Mouse (Mus musculus) hindbrain, embryonic 11.5 days (tissue): Measurements from ENCODE around the gene Apba2. TPM values are rescaled to one million over a fixed set of nuclear protein-coding genes. Genes with fewer than 3 reads are reported as not detected.
A peak's percentile ranks its signal among the peaks of the same experiment; 100 is the strongest.

Experiments
- ATAC-seq: fragments of 200-750 bp; cut with Nextera tagmentation; 2 replicates; pipeline ENCODE4 v1.8.0; 2017; ENCODE audit warnings: mild to moderate bottlenecking, moderate TSS enrichment, moderate library complexity; ENCODE audit not compliant: low FRiP score
- DNase-seq: peaks from one replicate; pipeline ENCODE4 v3.0.0-alpha.2; 2015; ENCODE audit warnings: low spot score
- H3K27ac ChIP-seq: fragments of 300-500 bp; sonication (generic); 2 replicates; pipeline ENCODE4 v1.5.1; 2014; ENCODE audit warnings: mild to moderate bottlenecking, low read depth, low read length
- H3K27me3 ChIP-seq: fragments of 300-500 bp; sonication (generic); 2 replicates; pipeline ENCODE4 v1.6.1; 2014; ENCODE audit warnings: mild to moderate bottlenecking, low read length, moderate library complexity, mixed read lengths; ENCODE audit not compliant: control insufficient read depth, insufficient read depth
- H3K36me3 ChIP-seq: fragments of 300-500 bp; sonication (generic); 2 replicates; pipeline ENCODE4 v1.6.1; 2014; ENCODE audit warnings: mild to moderate bottlenecking, low read length, moderate library complexity, mixed read lengths; ENCODE audit not compliant: control insufficient read depth, insufficient read depth
- H3K4me1 ChIP-seq: fragments of 300-500 bp; sonication (generic); replicated peaks from 2 replicates; pipeline ENCODE4 v1.6.1; 2014; ENCODE audit warnings: low read length, mixed read lengths; ENCODE audit not compliant: control insufficient read depth, insufficient read depth
- H3K4me2 ChIP-seq: fragments of 300-500 bp; sonication (generic); replicated peaks from 2 replicates; pipeline ENCODE4 v1.6.1; 2014; ENCODE audit warnings: mild to moderate bottlenecking, low read depth, low read length
- H3K4me3 ChIP-seq: fragments of 300-500 bp; sonication (generic); 2 replicates; pipeline ENCODE4 v1.5.1; 2014; ENCODE audit warnings: low read depth, low read length
- H3K9ac ChIP-seq: fragments of 300-500 bp; sonication (generic); 2 replicates; pipeline ENCODE4 v1.6.1; 2014; ENCODE audit warnings: low read depth, low read length
- H3K9me3 ChIP-seq: fragments of 300-500 bp; sonication (generic); 2 replicates; pipeline ENCODE4 v1.6.1; 2016; ENCODE audit warnings: low read length; ENCODE audit not compliant: control insufficient read depth
- WGBS: fragments of 180-500 bp; shearing (Covaris S2); extraction: QIAGEN DNeasy Blood & Tissue Kit; methylation state at CpG from one replicate; pipeline ENCODE4 v1.1.7; 2014; 5-methylcytosine and 5-hydroxymethylcytosine counted together
- polyA plus RNA-seq: library from polyadenylated mRNA; unstranded; fragments of >200 nt; fragmentation: Nextera tagmentation; extraction: Ambion mirVana; gene quantifications from 2 replicates; pipeline ENCODE4 v1.2.1, GENCODE M21; 2014

The Apba2 gene
- polyA plus RNA-seq, 1 experiment from 2014 or later: 67.0 TPM

DNA sequence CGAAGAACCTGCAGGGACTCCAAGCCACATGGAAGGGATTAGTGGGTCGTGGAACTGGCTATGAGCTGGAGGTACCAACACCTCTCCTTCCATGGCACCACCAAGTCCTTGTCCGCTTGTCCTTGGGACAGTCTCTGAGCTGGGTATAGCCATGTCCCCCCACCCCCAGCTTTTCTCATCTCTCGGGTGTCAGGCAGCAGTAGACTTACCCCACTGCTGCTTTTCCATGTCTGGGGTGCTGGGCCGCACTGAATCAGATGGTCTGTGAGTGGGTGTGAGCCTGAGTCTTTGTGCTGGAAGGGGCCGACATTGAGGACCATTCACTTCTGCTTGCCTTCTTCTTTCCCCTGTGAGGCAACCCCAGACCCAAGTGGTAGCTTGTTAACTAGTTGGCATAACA is 2.1 kb downstream of the Apba2 start:
- no peak for ATAC-seq
- no peak for DNase-seq

DNA sequence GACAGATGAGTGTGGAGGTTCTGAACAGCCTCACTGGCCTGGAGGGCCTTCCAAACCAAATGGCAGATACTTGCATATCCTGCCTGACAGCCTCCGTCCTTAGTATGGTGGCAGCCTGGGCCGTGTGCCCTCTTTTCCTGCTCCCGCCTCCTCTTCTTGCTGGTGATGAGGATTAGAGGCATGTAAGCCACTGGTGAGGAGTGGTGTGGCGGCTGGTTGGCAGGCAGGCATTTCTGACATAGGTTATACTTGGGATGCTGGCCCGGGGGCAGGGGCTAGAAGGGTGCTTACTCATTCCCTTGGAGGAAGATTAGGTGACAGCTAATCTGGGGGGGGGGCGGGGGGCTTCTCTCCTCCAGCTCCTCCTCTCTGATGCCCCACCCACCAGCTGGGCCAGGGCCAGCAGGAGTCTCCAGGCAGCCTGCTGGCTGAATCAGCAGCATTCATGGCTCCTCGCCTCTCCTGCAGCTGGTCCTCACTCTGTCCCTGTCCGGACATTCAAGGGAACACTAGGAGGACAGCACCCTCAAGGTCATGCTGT is 3.3 kb downstream of the Apba2 start:
- Histone ChIP-seq H3K27ac (no peak overlapping the region), H3K4me3 (no peak overlapping the region), H3K36me3 (no peaks in the 10 kb centered on the region), H3K9me3 (no peaks in the 10 kb centered on the region), H3K4me2 (no peak overlapping the region; the same call in 1 of the 2 replicates), H3K27me3 (peaks cover 3% of the 10 kb centered on the region; the same call in 1 of the 2 replicates), H3K9ac (no peak overlapping the region), H3K4me1 (no peaks in the 10 kb centered on the region)
- DNase-seq: peak; percentile 33
- no peak for ATAC-seq
- WGBS: 32% methylated on average over 7 of the region's 8 CpGs

More for the DNA sequence above, 2.1 kb downstream of the Apba2 start:
- H3K4me2 ChIP-seq: peak overlapping the region; percentile 58
- H3K27me3 ChIP-seq: peaks cover 3% of the 10 kb centered on the region; the same call in 1 of the 2 replicates
- no peaks in the 10 kb centered on the region for H3K36me3 ChIP-seq
- no peak overlapping the region for H3K27ac ChIP-seq
- H3K4me1 ChIP-seq: no peaks in the 10 kb centered on the region
- no peaks in the 10 kb centered on the region for H3K9me3 ChIP-seq
- H3K4me3 ChIP-seq: peak overlapping the region; percentile 77
- WGBS: 67% methylated on average over 6 of the region's 6 CpGs
- peak overlapping the region; percentile 36; the same call in 1 of the 2 replicates for H3K9ac ChIP-seq

GRCm38 (mm10) chr7:64505571-64505970 is 4.1 kb downstream of the Apba2 start:
- H3K4me2 ChIP-seq: no peak overlapping the region
- DNase-seq: no peak
- no peaks in the 10 kb centered on the region for H3K4me1 ChIP-seq
- H3K27ac ChIP-seq: no peak overlapping the region
- no peaks in the 10 kb centered on the region for H3K36me3 ChIP-seq
- 94% methylated on average over 3 of the region's 3 CpGs for WGBS
- H3K9me3 ChIP-seq: no peaks in the 10 kb centered on the region
- no peak overlapping the region for H3K9ac ChIP-seq
- peaks cover 3% of the 10 kb centered on the region; the same call in 1 of the 2 replicates for H3K27me3 ChIP-seq
- no peak for ATAC-seq
- H3K4me3 ChIP-seq: no peak overlapping the region

DNA sequence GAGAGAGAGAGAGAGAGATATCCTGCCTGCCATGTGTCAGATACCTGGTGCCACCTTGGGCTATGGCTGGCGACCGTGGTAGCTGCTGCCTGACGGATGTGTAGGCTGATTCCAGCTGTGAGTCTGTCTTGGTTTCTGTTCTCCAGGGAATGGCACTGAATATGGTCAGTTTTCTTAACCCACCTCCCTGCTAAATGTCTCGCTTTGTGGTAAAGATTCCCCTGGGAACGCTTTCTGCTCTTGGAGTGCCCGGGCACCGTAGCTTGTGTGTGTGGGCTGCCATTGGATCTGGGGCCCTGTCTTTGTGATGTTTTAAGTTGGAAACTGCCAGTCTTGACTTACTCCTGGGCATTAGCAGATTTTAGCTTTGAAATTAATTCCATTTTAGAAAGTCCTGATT is 7.3 kb downstream of the Apba2 start:
- DNase-seq (no peak), ATAC-seq (no peak)
- H3K4me1 ChIP-seq: no peaks in the 10 kb centered on the region
- H3K4me2 ChIP-seq: no peak overlapping the region
- no peak overlapping the region for H3K27ac ChIP-seq
- H3K36me3 ChIP-seq: no peaks in the 10 kb centered on the region
- no peaks in the 10 kb centered on the region for H3K27me3 ChIP-seq
- 76% methylated on average over 7 of the region's 7 CpGs for WGBS
- H3K9me3 ChIP-seq: no peaks in the 10 kb centered on the region
- no peak overlapping the region for H3K4me3 ChIP-seq
- H3K9ac ChIP-seq: no peak overlapping the region

- Histone ChIP-seq H3K4me1 (no peaks in the 10 kb centered on the region), H3K9me3 (no peaks in the 10 kb centered on the region), H3K36me3 (no peaks in the 10 kb centered on the region), H3K27ac (no peak overlapping the region), H3K27me3 (no peaks in the 10 kb centered on the region), H3K4me3 (no peak overlapping the region), H3K9ac (no peak overlapping the region), H3K4me2 (no peak overlapping the region)
- DNase-seq: no peak
- ATAC-seq: no peak
- WGBS: 84% methylated on average over 2 of the region's 2 CpGs
These were observed 8.4 kb downstream of the Apba2 start for GRCm38 (mm10) chr7:64509911-64510310.

- DNase-seq (no peak), ATAC-seq (no peak)
- H3K27me3 ChIP-seq: no peaks in the 10 kb centered on the region
- H3K4me2 ChIP-seq: no peak overlapping the region
- WGBS: 88% methylated on average over 8 of the region's 8 CpGs
- no peaks in the 10 kb centered on the region for H3K4me1 ChIP-seq
- H3K36me3 ChIP-seq: no peaks in the 10 kb centered on the region
- H3K27ac ChIP-seq: no peak overlapping the region
- H3K4me3 ChIP-seq: no peak overlapping the region
- H3K9me3 ChIP-seq: no peaks in the 10 kb centered on the region
- H3K9ac ChIP-seq: no peak overlapping the region
These were observed 9.2 kb downstream of the Apba2 start for GRCm38 (mm10) chr7:64510526-64511210.

DNA sequence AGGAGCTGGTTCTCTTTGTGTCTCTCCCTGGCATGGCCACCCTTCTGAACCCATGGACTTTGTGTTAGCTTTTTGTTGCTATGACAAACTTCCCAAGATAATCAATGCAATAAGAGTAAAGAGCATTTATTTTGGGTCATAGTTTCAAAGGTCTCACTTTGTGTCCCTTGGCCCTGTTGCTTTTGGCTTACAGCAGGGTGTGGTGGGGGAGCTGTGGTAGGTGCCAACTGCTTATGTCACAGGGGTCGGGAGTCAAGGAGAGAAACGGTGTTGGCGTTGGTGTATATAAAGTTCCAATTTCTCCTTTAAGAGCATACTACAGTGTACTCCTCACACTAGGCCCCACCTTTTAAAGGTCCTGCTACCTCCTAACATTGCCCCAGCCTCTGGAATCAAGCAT is 12.1 kb downstream of the Apba2 start:
- Histone ChIP-seq H3K36me3 (no peaks in the 10 kb centered on the region), H3K27ac (no peak overlapping the region), H3K4me1 (no peaks in the 10 kb centered on the region), H3K4me3 (no peak overlapping the region), H3K4me2 (no peak overlapping the region), H3K9ac (no peak overlapping the region), H3K27me3 (no peaks in the 10 kb centered on the region), H3K9me3 (no peaks in the 10 kb centered on the region)
- no peak for DNase-seq
- 98% methylated on average over 3 of the region's 3 CpGs for WGBS
- no peak for ATAC-seq

DNA sequence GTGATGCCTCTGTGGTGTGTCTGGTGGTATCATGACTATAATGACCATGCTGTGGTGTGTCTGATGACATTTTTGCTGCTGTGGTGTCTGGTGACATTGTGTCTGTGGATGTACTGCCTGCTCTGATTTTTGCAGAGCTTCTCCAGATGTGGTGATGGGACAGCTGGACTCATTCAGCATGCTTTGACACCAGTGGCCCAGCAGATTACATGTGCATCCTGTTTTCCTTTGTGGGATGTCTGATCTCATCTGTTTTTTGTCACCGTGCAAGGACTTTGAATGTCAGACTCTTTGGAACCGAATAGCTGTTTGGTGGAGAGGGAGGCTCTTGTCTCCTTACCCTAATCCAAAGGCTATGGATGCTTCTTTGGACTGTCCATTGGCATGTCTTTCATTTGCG is 13.8 kb downstream of the Apba2 start:
- WGBS: 86% methylated on average over 3 of the region's 3 CpGs
- H3K4me3 ChIP-seq: no peak overlapping the region
- H3K27ac ChIP-seq: no peak overlapping the region
- H3K27me3 ChIP-seq: no peaks in the 10 kb centered on the region
- H3K9me3 ChIP-seq: no peaks in the 10 kb centered on the region
- ATAC-seq (no peak), DNase-seq (no peak)
- H3K36me3 ChIP-seq: no peaks in the 10 kb centered on the region
- no peak overlapping the region for H3K9ac ChIP-seq
- H3K4me2 ChIP-seq: no peak overlapping the region
- 0 out of 2 replicates have a peak, but pooled peaks cover 3% of the 10 kb centered on the region for H3K4me1 ChIP-seq

- no peak for ATAC-seq
- Histone ChIP-seq H3K9me3 (no peaks in the 10 kb centered on the region), H3K4me2 (no peak overlapping the region), H3K4me1 (0 out of 2 replicates have a peak, but pooled peaks cover 3% of the 10 kb centered on the region), H3K27ac (no peak overlapping the region), H3K36me3 (no peaks in the 10 kb centered on the region), H3K9ac (no peak overlapping the region), H3K4me3 (no peak overlapping the region), H3K27me3 (no peaks in the 10 kb centered on the region)
- DNase-seq: no peak
- WGBS: 90% methylated on average over 4 of the region's 4 CpGs
These were observed 14.4 kb downstream of the Apba2 start for GRCm38 (mm10) chr7:64515891-64516290.
